Mouse (Mus musculus) liver, adult 2 months (tissue): ENCODE measurements at regions not wholly inside any gene's neighbourhood (a gene's known extent, or its start where the extent isn't known, plus 50 kb on each side); places are given as distances from the start of the nearest gene placed in this dataset.
A peak's percentile ranks its signal among the peaks of the same experiment; 100 is the strongest.

ENCODE experiments used
- DNase-seq: peaks from one replicate; pipeline ENCODE4 v3.0.0-alpha.2; 2011; ENCODE audit warnings: low read depth, low spot score; ENCODE audit errors: extremely low read depth
- H3K27ac ChIP-seq: fragments of 200-500 bp; replicated peaks from 2 replicates; pipeline ENCODE4 v1.5.1; 2012; ENCODE audit warnings: low read depth, mild to moderate bottlenecking, control low read depth, inconsistent platforms, low read length; ENCODE audit not compliant: insufficient read depth
- H3K27me3 ChIP-seq: fragments of 200-500 bp; 2 replicates; pipeline ENCODE4 v1.6.1; 2012; ENCODE audit warnings: mild to moderate bottlenecking, moderate library complexity, low read length, inconsistent platforms; ENCODE audit not compliant: control insufficient read depth, insufficient read depth
- H3K36me3 ChIP-seq: fragments of 200-500 bp; 2 replicates; pipeline ENCODE4 v1.6.1; 2012; ENCODE audit warnings: low read length, inconsistent platforms; ENCODE audit not compliant: control insufficient read depth, insufficient read depth
- H3K4me1 ChIP-seq: fragments of 200-500 bp; 2 replicates; pipeline ENCODE4 v1.6.1; 2011; ENCODE audit warnings: low read length; ENCODE audit not compliant: control insufficient read depth, insufficient read depth
- H3K4me3 ChIP-seq: fragments of 200-500 bp; 2 replicates; pipeline ENCODE4 v1.5.1; 2011; ENCODE audit warnings: low read depth, mild to moderate bottlenecking, control low read depth, low read length, moderate library complexity; ENCODE audit not compliant: insufficient read depth
- H3K79me2 ChIP-seq: fragments of 200-500 bp; 2 replicates; pipeline ENCODE4 v1.6.1; 2012; ENCODE audit warnings: inconsistent platforms, mild to moderate bottlenecking, low read length, moderate library complexity; ENCODE audit not compliant: control insufficient read depth, insufficient read depth
- H3K9ac ChIP-seq: fragments of 200-500 bp; 2 replicates; pipeline ENCODE4 v1.6.1; 2012; ENCODE audit warnings: low read depth, mild to moderate bottlenecking, control low read depth, inconsistent platforms, low read length
- CTCF ChIP-seq: fragments of 200-500 bp; IDR thresholded peaks from 2 replicates; pipeline ENCODE4 v1.5.1; 2011; ENCODE audit warnings: low read depth, low read length, control low read depth
- POLR2A ChIP-seq: fragments of 200-500 bp; IDR thresholded peaks from 2 replicates; pipeline ENCODE4 v1.6.1; 2011; ENCODE audit warnings: low read length, control low read depth; ENCODE audit not compliant: insufficient read depth; ENCODE audit errors: extremely low read depth
- WGBS: fragments of 180-500 bp; shearing (Covaris S2); methylation state at CpG from one replicate; pipeline ENCODE4 v1.1.7; 2018; 5-methylcytosine and 5-hydroxymethylcytosine counted together

DNA sequence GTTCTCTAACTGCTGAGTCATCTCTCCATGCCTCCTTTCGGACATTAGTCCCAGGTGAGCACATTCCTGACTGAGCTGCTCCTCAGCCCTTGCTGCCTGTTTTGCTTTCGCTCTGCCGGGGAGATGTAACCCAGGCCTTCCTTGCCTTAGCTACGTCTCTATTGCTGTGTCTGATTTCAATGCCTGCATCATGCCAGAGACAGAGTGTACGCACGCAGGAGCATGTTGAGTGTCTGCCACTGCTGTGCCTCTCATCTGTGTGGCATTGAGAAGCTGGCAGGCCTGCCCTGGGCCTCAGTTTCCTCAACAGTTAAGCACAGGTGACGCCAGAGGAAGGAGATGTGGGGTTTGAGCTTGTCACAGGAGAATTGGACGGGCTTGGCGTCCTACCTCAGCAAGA, 55.7 kb upstream of the Eef2kmt start:
- 82% methylated on average over 9 of the region's 9 CpGs for WGBS
- TF ChIP-seq POLR2A (no peak), CTCF (no peak)

DNA sequence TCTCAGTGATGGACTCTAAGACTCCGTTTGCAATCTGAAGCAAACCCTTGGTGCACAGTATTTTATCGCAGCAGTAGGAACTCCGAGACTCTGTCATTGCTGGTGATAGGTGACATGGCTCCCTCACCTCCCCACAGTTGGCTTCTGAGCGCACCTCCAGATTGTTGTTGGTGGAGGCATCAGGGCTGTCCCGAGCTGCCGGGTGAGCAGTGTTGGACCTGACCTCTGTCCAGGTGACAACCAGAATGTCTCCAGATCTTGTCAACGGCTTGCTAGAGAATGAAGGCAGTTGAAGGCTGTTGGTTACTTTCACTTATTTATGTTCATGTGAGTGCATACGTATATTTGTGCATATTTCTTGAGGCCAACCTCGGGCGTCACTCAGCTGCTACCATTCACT, 55.0 kb upstream of the Eef2kmt start:
- no peaks in the 10 kb centered on the region for H3K79me2 ChIP-seq
- H3K36me3 ChIP-seq, result no peaks in the 10 kb centered on the region
- no peak for DNase-seq
- no peak overlapping the region for H3K27ac ChIP-seq
- no peak overlapping the region for H3K9ac ChIP-seq
- TF ChIP-seq CTCF (no peak), POLR2A (no peak)
- no peak overlapping the region for H3K4me3 ChIP-seq
- peaks cover 7% of the 10 kb centered on the region for H3K27me3 ChIP-seq
- H3K4me1 ChIP-seq, result no peaks in the 10 kb centered on the region
- 86% methylated on average over 10 of the region's 10 CpGs for WGBS

More for the DNA sequence above, 55.7 kb upstream of the Eef2kmt start:
- Histone ChIP-seq H3K79me2 (no peaks in the 10 kb centered on the region), H3K4me3 (no peak overlapping the region), H3K27ac (no peak overlapping the region), H3K9ac (no peak overlapping the region), H3K4me1 (no peaks in the 10 kb centered on the region), H3K36me3 (no peaks in the 10 kb centered on the region), H3K27me3 (peaks cover 7% of the 10 kb centered on the region)
- no peak for DNase-seq

DNA sequence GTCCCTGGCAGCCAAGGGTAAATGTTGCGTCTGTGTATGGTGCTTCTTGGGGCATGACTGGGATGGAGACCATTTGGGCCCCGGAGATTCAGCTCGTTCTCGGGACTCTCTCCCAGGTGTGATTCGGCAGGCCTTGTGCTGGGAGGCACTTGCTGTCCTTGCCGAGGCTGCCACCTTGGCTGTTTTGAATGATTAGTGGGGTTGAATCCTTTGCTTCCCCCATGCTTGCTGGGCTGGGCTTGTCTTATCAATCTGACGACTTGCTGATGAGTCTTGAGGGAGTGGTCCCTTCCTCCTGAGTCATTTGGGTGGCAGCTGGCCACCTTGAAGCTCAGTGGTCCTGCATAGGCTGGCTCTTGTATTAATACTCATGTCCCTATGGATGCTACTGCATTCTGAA, 52.0 kb upstream of the Eef2kmt start:
- Histone ChIP-seq H3K27ac (no peak overlapping the region), H3K79me2 (no peaks in the 10 kb centered on the region), H3K36me3 (no peaks in the 10 kb centered on the region), H3K4me3 (no peak overlapping the region), H3K9ac (no peak overlapping the region), H3K4me1 (no peaks in the 10 kb centered on the region), H3K27me3 (peaks cover 7% of the 10 kb centered on the region)
- WGBS, result 78% methylated on average over 7 of the region's 7 CpGs
- TF ChIP-seq POLR2A (no peak), CTCF (no peak)
- no peak for DNase-seq

DNA sequence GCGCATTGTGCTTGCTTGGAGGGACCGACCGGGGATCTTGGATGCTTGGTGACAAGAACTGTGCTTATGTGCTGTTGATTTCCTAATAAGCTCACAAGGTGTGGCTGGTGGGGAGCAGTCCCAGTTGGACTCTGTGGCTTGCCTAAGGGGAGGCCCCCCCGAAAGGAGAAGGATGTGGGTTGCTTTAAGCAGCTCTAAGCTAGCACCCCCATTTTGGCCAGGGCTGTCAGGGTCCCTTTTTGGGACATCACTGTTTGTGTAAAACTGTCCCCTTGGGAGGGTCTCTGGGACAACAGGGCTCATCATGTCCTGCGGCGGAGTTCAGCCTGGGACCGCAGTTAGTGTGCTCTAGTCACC, 51.4 kb upstream of the Eef2kmt start:
- 75% methylated on average over 7 of the region's 7 CpGs for WGBS
- no peaks in the 10 kb centered on the region for H3K79me2 ChIP-seq
- H3K36me3 ChIP-seq, result no peaks in the 10 kb centered on the region
- H3K4me1 ChIP-seq, result no peaks in the 10 kb centered on the region
- TF ChIP-seq POLR2A (no peak), CTCF (no peak)
- H3K9ac ChIP-seq, result no peak overlapping the region
- H3K27ac ChIP-seq, result no peak overlapping the region
- no peak for DNase-seq
- peaks cover 7% of the 10 kb centered on the region for H3K27me3 ChIP-seq
- H3K4me3 ChIP-seq, result no peak overlapping the region

DNA sequence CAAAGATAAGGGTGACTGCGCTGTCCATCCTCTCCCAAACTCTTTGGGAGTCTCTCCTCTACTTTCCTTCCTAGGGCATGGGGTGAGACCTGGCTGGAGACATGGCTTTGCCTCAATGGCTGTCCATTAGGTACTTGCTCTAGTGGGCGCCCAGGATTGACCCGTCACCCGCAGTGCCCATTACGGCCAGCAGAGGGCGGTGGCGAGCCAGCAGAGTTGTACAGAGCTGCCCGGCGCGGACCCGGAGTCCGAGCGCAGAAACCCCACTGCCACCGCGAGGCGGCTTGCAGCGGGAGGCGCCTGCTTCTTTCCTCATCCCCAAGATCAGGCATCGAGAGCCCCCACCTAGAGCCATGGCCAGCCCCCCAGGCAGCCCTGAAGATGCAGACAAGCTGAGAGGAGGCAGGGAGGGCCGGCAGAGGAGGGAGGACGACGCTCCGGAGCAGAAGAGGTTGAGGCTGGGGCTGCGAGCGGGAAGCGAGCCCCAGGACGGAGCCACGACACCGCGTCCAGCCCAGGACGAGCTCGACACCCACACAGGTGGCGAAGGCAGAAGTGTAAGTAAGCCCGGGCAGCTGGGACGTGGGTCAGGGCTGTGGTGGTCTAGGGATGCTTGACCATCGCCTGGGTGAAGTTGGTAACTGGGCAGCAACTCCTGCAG, 50.9 kb upstream of the Eef2kmt start:
- DNase-seq, result peak; percentile 6
- Histone ChIP-seq H3K4me3 (no peak overlapping the region), H3K27me3 (peaks cover 7% of the 10 kb centered on the region), H3K27ac (no peak overlapping the region), H3K36me3 (no peaks in the 10 kb centered on the region), H3K79me2 (no peaks in the 10 kb centered on the region), H3K4me1 (no peaks in the 10 kb centered on the region), H3K9ac (peak overlapping the region; percentile 27)
- peak; percentile 94 for TF ChIP-seq CTCF
- no peak for TF ChIP-seq POLR2A
- 3% methylated on average over 36 of the region's 36 CpGs for WGBS
